Mouse (Mus musculus) retina, adult 2 months (tissue): ENCODE results near the gene Prdm13.

Source experiments
- DNase-seq: peaks from one replicate; pipeline ENCODE4 v3.0.0-alpha.2; 2012; ENCODE audit warnings: low read depth, low spot score

Prdm13 gene

GRCm38 (mm10) chr4:21678101-21678974, 7.4 kb downstream of the Prdm13 start:
- no peak for DNase-seq

GRCm38 (mm10) chr4:21674691-21675090, 11.1 kb downstream of the Prdm13 start:
- DNase-seq: no peak

- no peak for DNase-seq
Observed at GRCm38 (mm10) chr4:21674042-21674441, 11.7 kb downstream of the Prdm13 start.

DNA sequence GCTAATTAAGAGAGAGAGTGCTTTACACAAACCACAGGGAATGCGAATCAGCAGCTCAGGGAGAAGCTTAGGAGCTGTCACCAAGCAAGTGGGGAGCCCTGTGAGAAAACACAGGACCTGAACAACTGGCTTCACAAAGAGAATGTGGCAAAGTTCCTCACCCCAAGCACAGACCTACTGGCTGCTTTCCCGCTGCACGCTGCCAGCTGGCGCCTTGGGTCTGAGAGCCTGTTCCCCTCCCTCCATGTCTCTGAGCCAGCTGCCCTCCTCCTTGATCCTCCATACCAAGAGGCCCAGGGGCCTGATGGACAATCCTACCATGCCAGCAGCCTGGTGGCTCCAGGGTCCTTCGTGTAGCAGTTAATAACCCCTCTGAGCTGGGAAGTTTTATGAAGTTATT, 19.8 kb downstream of the Prdm13 start:
- no peak for DNase-seq

GRCm38 (mm10) chr4:21658184-21658583, 27.6 kb downstream of the Prdm13 start:
- DNase-seq: no peak

DNA sequence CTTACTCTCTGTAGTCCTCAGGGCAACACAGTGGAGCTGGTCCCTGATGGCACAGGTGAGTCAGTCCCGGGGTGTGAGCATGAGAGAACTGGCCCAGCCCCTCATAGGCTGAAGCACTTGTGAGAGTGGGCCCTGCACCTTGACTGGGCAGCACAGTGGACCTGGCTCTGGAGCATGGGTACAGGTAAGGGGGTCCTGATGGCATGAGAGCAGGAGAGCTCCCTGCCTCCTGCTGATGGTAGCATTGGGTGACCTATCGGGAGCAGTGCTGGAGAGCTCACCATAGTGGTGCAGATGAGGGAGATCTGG, 56.5 kb downstream of the Prdm13 start:
- no peak for DNase-seq

DNA sequence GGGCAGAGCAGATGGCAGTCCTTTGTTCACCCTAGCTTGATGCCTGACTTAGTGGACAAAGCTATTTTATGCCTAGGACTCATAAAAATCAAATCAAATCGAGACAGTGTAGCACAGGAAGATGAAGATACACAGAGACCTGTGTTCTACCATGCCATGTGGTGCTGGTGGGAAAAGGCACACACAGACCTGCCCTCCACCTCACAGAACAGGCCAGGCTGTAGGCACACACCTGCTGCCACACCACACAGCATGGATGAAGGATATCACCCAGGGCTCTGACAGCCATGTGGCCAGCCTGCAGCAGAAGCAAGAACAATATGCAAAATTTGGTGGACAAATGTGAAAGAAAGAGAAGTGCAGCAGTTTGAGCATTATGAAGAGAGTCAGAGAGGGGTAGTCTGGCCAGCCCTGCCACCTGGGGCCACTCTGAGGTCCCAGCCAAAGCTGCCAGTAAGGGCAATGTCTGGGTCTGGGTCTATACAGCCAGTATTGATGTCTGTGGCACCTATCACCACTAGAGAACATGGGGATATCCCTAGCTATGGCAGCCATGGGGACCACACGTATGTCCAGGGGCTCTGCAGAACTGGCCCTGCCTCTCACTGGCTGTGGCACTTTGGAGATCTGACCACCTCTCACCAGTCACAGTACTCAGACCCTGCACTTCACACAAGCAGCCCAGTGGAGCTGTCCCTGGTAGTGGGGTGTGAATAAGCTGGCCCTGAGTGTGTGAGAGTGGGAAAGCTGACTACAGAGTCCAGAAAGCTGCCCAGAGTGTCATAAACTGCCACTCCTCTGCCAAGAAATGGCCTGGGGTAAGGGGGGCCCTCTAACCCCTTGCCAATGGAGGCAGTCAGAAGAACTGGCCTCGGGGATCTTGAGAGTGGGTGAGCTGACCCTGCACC, 57.1 kb downstream of the Prdm13 start:
- no peak for DNase-seq
